Mouse (Mus musculus) hindbrain, embryonic 12.5 days (tissue): ENCODE data around the gene Zeb2. TPM values are rescaled to one million over a fixed set of nuclear protein-coding genes. Genes with fewer than 3 reads are reported as not detected.

Experiments
- ATAC-seq: fragments of 200-750 bp; cut with Nextera tagmentation; 2 replicates; pipeline ENCODE4 v1.8.0; 2017; ENCODE audit warnings: moderate TSS enrichment; ENCODE audit not compliant: low FRiP score
- H3K27ac ChIP-seq: fragments of 300-500 bp; sonication (generic); 2 replicates; pipeline ENCODE4 v1.5.1; 2016; ENCODE audit warnings: mild to moderate bottlenecking
- H3K27me3 ChIP-seq: fragments of 300-500 bp; sonication (generic); 2 replicates; pipeline ENCODE4 v1.6.1; 2016; ENCODE audit warnings: mild to moderate bottlenecking
- H3K36me3 ChIP-seq: fragments of 300-500 bp; sonication (generic); 2 replicates; pipeline ENCODE4 v1.6.1; 2016; ENCODE audit warnings: mild to moderate bottlenecking
- H3K4me1 ChIP-seq: fragments of 300-500 bp; sonication (generic); 2 replicates; pipeline ENCODE4 v1.6.1; 2016
- H3K4me2 ChIP-seq: fragments of 300-500 bp; sonication (generic); replicated peaks from 2 replicates; pipeline ENCODE4 v1.6.1; 2016; ENCODE audit warnings: mild to moderate bottlenecking
- H3K4me3 ChIP-seq: fragments of 300-500 bp; sonication (generic); 2 replicates; pipeline ENCODE4 v1.5.1; 2016; ENCODE audit warnings: mild to moderate bottlenecking
- H3K9ac ChIP-seq: fragments of 300-500 bp; sonication (generic); 2 replicates; pipeline ENCODE4 v1.6.1; 2016; ENCODE audit warnings: mild to moderate bottlenecking, moderate library complexity
- H3K9me3 ChIP-seq: fragments of 300-500 bp; sonication (generic); replicated peaks from 2 replicates; pipeline ENCODE4 v1.6.1; 2016; ENCODE audit warnings: mild to moderate bottlenecking
- WGBS: fragments of 180-500 bp; shearing (Covaris S2); methylation state at CpG from one replicate; pipeline ENCODE4 v1.1.7; 2016; 5-methylcytosine and 5-hydroxymethylcytosine counted together
- polyA plus RNA-seq: library from polyadenylated mRNA; unstranded; fragments of >200 nt; fragmentation: Nextera tagmentation; extraction: Ambion mirVana; gene quantifications from 2 replicates; pipeline ENCODE4 v1.2.1, GENCODE M21; 2016

Gene Zeb2
- polyA plus RNA-seq, 1 experiment from 2014 or later: 47.3 TPM

DNA sequence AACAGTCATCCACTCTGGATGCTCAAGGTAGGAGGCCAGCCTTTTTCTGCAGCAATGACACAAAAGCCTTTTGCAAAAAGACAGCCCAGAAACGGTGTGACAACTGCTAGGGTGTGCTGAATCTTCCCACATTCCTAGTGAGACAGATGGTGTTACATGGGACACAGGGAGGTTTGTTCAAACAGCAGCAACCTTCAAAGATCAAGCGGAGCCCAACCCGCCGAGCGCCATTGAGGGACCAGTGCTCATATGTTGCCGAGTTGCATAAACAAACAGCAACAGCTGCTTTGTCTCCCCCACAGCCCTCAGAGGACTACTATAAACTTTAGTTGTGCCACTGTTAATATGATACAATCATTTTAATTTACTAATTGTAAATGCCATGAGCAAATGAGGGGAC lies 117.3 kb downstream of the Zeb2 start:
- no peak overlapping the region for H3K27ac ChIP-seq
- 24% methylated on average over 6 of the region's 6 CpGs for WGBS
- peaks cover 5% of the 10 kb centered on the region; the same call in 1 of the 2 replicates for H3K4me1 ChIP-seq
- H3K36me3 ChIP-seq: peaks cover 35% of the 10 kb centered on the region
- no peak overlapping the region for H3K4me2 ChIP-seq
- ATAC-seq: peak; percentile 46; the same call in 1 of the 2 replicates
- no peak overlapping the region for H3K9ac ChIP-seq
- no peak overlapping the region for H3K4me3 ChIP-seq
- no peaks in the 10 kb centered on the region for H3K27me3 ChIP-seq
- H3K9me3 ChIP-seq: no peaks in the 10 kb centered on the region

DNA sequence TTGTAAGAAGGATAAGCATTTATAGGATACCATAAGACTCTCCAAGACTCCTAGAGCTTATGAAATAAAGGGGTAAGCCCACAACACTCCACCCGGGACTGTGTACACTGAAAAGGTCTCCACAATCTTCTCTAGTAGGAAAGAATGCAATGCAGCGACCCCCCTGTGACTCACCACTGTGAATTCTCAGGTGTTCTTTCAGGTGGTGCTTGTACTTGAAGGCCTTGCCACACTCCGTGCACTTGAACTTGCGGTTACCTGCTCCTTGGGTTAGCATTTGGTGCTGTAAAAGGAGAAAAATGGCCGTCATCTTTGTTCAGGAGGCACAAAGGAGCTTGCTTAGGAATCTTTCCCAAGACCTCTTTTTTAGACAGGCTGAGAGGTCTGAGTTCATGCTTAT lies 118.5 kb downstream of the Zeb2 start:
- H3K27ac ChIP-seq: no peak overlapping the region
- no peak for ATAC-seq
- no peaks in the 10 kb centered on the region for H3K27me3 ChIP-seq
- H3K4me3 ChIP-seq: no peak overlapping the region
- H3K9ac ChIP-seq: no peak overlapping the region
- H3K4me1 ChIP-seq: peaks cover 5% of the 10 kb centered on the region; the same call in 1 of the 2 replicates
- H3K9me3 ChIP-seq: no peaks in the 10 kb centered on the region
- H3K36me3 ChIP-seq: peaks cover 40% of the 10 kb centered on the region
- no peak overlapping the region for H3K4me2 ChIP-seq
- 96% methylated on average over 5 of the region's 5 CpGs for WGBS

DNA sequence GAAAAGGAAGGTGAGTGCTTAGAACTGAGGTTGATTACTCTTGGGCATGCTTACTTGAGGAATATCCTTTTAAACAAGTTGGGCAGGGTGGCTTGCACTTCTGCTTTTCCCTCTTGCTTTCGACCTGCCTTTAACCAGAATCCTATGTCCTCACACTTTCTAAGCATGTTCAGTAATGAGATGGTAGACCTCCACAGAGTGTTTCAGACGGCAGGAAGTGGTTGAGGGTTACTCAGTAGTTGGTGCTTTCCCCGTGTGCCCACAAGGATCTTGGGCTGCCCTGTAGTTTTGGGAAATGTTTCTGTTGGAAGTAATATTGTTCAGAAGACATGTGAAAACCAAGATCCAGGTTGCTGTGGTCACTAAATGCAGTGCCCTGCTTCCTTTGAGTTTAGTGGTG lies 135.5 kb downstream of the Zeb2 start:
- ATAC-seq: no peak
- Histone ChIP-seq H3K36me3 (no peaks in the 10 kb centered on the region), H3K4me2 (no peak overlapping the region), H3K9me3 (no peaks in the 10 kb centered on the region), H3K9ac (no peak overlapping the region), H3K27me3 (no peaks in the 10 kb centered on the region), H3K4me1 (peaks cover 11% of the 10 kb centered on the region), H3K27ac (no peak overlapping the region), H3K4me3 (no peak overlapping the region)
- WGBS: 82% methylated on average over 3 of the region's 3 CpGs

DNA sequence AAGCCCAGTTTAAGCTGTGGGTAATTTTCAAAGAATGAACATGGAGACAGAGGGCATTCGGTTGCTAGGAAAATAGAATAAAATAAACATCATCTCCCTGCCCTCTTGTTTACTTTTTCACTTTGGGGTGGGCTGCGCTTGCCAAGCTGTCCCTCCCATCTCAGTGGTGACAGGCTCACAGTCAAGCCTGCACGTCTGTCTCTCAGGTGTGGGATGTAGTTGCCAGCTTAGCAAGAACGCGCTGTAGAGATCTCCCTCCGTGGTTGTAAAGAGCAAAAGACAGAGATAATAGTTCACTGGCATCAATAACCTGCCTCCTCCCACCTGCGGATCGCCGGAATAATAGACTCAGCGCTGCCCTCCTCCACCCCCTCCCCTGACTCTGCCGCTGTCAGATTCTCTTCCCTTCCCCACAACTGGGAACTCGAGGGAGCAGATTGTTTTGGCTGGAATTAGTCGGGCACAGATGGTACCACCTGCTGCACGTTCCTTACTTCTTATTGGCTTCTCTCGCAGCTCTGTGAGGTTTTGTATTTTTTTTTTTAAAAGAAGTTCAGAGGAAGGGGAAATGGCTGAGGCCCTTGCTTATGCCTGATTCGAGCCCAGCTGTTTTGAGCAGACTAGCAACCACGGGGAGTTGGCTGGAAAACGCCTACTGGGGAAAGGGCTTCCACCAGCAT lies 138.0 kb downstream of the Zeb2 start:
- H3K27me3 ChIP-seq: no peaks in the 10 kb centered on the region
- peak overlapping the region; percentile 54 for H3K4me2 ChIP-seq
- H3K9ac ChIP-seq: no peak overlapping the region; the same call in 1 of the 2 replicates
- ATAC-seq: peak; percentile 60; the same call in 1 of the 2 replicates
- no peak overlapping the region for H3K27ac ChIP-seq
- H3K9me3 ChIP-seq: no peaks in the 10 kb centered on the region
- peak overlapping the region; percentile 13 for H3K4me3 ChIP-seq
- 5% methylated on average over 18 of the region's 18 CpGs for WGBS
- H3K36me3 ChIP-seq: no peaks in the 10 kb centered on the region
- H3K4me1 ChIP-seq: peaks cover 11% of the 10 kb centered on the region

DNA sequence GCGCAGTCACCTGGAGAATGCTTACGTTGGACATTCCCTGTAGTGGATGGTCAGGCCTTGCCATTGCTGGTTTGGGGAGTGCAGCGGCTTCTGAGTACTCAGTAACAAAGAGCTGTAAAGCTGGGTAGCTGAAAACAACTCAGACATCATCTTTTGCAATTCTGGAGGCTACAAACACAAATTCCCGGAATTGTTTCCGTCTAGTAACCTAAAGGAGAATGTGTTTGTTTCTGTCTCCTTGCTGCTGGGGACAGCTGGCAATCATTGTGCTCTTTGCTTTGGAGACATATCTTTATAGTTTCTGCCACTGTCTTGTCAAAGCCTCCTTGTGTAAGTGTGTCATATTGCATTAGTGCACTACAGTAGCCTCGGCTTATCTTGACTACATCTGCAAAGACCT lies 139.2 kb downstream of the Zeb2 start:
- Histone ChIP-seq H3K4me1 (peaks cover 11% of the 10 kb centered on the region), H3K36me3 (no peaks in the 10 kb centered on the region), H3K4me3 (no peak overlapping the region), H3K27me3 (no peaks in the 10 kb centered on the region), H3K9ac (no peak overlapping the region), H3K4me2 (no peak overlapping the region), H3K9me3 (0 out of 2 replicates have a peak, but pooled peaks cover 2% of the 10 kb centered on the region), H3K27ac (no peak overlapping the region)
- ATAC-seq: no peak
- 73% methylated on average over 6 of the region's 6 CpGs for WGBS

DNA sequence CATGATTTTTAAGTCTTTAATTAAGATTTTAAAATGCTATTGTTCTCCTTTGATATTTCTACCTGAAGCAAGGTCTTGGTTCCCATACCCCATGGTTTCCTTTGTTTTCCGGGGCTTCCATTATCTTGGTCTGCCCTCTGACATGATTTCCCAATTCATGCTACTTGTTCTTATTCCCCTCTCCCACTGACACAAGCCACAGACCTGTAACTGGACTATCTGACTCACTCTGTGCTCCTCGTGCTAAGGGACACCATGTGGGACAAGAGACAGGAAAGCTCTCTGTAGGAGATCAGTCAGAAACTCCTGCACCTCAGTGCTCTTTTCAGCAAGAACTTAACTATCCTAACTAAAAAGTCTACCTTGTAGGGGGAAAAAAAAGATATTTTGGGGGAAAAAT lies 139.6 kb downstream of the Zeb2 start:
- Histone ChIP-seq H3K9ac (no peak overlapping the region), H3K4me1 (peaks cover 11% of the 10 kb centered on the region), H3K27me3 (no peaks in the 10 kb centered on the region), H3K9me3 (0 out of 2 replicates have a peak, but pooled peaks cover 2% of the 10 kb centered on the region), H3K4me2 (no peak overlapping the region), H3K27ac (no peak overlapping the region), H3K4me3 (no peak overlapping the region), H3K36me3 (no peaks in the 10 kb centered on the region)
- no peak for ATAC-seq
- WGBS: 56% methylated on average over 2 of the region's 2 CpGs

DNA sequence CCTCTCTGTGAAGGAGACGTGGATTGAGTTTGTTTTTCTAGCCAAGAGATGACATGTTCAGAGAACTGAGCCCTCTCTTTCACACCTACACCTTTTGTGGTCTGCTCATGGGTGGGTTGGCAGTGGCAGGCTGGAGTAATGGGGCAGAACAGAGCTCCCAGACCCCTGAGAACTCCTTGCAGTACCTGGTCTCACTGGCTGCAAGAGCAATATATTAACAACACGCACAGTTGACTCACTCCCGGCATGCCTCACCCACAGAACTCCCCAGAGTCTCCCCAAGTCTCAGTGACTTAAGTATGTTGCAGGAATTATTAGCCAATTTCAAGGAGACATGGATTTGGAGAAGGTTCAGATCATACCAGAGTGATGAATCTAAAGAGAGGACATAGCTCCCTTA lies 140.1 kb downstream of the Zeb2 start:
- Histone ChIP-seq H3K4me2 (no peak overlapping the region), H3K4me1 (peaks cover 11% of the 10 kb centered on the region), H3K9ac (no peak overlapping the region), H3K36me3 (no peaks in the 10 kb centered on the region), H3K27ac (no peak overlapping the region), H3K4me3 (no peak overlapping the region), H3K27me3 (no peaks in the 10 kb centered on the region), H3K9me3 (0 out of 2 replicates have a peak, but pooled peaks cover 2% of the 10 kb centered on the region)
- WGBS: 60% methylated on average over 3 of the region's 3 CpGs
- ATAC-seq: no peak

DNA sequence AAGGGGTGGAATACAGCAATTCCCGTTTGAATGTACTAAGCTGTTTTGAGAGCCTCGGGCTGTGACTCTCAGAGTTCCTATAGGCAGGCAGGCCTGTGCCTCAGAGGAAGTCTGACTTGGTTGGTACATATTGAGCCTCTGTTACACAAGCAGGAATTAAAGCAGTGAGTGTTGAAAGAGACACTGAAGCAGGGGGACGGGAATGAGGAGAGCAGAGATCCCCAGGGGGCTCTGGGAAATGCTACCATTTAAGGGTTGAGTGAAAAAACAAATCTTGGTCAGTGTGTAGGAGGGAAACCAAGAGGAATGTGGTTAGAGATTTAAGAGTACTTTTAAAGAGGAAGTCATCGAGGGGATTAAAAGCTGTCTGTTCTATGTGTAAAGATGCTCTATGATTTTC lies 140.7 kb downstream of the Zeb2 start:
- Histone ChIP-seq H3K9me3 (0 out of 2 replicates have a peak, but pooled peaks cover 2% of the 10 kb centered on the region), H3K9ac (no peak overlapping the region), H3K4me3 (no peak overlapping the region), H3K27ac (no peak overlapping the region), H3K4me1 (peaks cover 11% of the 10 kb centered on the region), H3K27me3 (no peaks in the 10 kb centered on the region), H3K36me3 (no peaks in the 10 kb centered on the region), H3K4me2 (no peak overlapping the region)
- WGBS: 53% methylated on average over 4 of the region's 4 CpGs
- ATAC-seq: no peak

DNA sequence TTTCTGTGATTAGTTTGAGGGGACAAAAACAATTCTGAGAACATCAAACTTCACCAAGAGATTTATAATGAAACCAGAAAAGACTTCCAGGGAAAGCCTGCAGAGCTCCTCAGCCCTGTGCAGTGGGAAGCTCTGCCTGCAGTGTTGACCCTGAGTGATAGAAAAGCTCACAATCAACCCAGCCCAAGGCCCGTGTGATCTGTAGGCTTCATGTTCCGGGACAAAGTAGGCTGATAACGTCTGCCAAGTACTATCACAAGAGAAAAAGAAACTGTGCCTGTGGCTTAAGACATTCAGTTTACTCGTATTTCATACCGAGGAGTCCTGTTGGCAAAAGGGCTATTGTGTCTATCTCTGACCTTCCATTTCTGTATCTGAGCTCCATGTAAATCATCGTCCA lies 143.4 kb downstream of the Zeb2 start:
- no peaks in the 10 kb centered on the region for H3K27me3 ChIP-seq
- no peak overlapping the region for H3K27ac ChIP-seq
- no peaks in the 10 kb centered on the region for H3K36me3 ChIP-seq
- H3K9ac ChIP-seq: no peak overlapping the region
- H3K9me3 ChIP-seq: 0 out of 2 replicates have a peak, but pooled peaks cover 2% of the 10 kb centered on the region
- no peak for ATAC-seq
- peaks cover 2% of the 10 kb centered on the region; the same call in 1 of the 2 replicates for H3K4me1 ChIP-seq
- 92% methylated on average over 6 of the region's 6 CpGs for WGBS
- no peak overlapping the region for H3K4me2 ChIP-seq
- H3K4me3 ChIP-seq: no peak overlapping the region

DNA sequence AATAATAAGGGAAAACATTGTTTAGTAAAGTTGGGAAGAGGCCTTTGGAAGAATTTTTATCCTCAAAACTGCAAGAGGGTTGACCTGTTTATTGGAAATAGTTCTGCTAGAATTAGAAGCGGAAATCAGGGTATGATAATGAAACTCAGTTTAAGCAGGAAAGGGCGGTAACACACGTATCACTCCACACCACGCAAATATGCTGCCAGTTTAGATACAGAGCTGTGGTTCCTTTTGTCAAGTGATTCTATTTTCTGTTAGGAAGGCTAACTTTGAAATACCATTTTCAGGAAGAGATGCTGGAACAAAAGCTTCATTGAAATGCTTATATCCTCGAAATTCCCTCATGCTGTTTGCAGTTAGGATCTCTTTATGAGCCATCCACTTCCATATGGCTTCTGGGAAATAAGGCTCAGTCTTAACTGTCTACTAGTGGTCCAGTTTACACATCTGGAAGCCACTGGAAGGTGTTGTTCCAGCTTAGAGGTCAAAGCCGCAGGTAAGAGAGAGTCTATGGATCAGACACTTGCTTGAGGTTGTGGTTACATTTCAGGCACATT lies 147.0 kb downstream of the Zeb2 start:
- H3K9ac ChIP-seq: no peak overlapping the region
- H3K27me3 ChIP-seq: no peaks in the 10 kb centered on the region
- no peak overlapping the region for H3K27ac ChIP-seq
- H3K4me3 ChIP-seq: no peak overlapping the region
- H3K36me3 ChIP-seq: no peaks in the 10 kb centered on the region
- no peak for ATAC-seq
- no peaks in the 10 kb centered on the region for H3K4me1 ChIP-seq
- H3K4me2 ChIP-seq: no peak overlapping the region
- H3K9me3 ChIP-seq: 0 out of 2 replicates have a peak, but pooled peaks cover 2% of the 10 kb centered on the region
- WGBS: 87% methylated on average over 6 of the region's 6 CpGs

DNA sequence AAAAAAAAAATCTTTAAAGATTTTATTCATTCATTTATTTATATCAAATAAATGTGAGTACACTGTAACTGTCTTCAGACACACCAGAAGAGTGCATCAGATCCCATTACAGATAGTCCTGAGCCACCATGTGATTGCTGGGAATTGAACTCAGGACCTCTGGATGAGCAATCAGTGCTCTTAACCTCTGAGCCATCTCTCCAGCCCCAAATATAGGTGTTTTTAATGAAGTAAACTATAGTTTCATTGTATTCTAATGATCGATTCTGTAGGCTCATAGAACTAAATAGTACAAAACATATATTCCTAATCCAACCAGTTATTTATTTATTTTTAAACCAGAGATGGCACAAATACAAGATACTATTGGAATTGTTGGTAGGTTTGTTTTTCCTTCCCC lies 147.6 kb downstream of the Zeb2 start:
- Histone ChIP-seq H3K4me3 (no peak overlapping the region), H3K27me3 (no peaks in the 10 kb centered on the region), H3K36me3 (no peaks in the 10 kb centered on the region), H3K4me1 (no peaks in the 10 kb centered on the region), H3K4me2 (no peak overlapping the region), H3K9ac (no peak overlapping the region), H3K9me3 (0 out of 2 replicates have a peak, but pooled peaks cover 2% of the 10 kb centered on the region), H3K27ac (no peak overlapping the region)
- 94% methylated on average over 1 of the region's 1 CpGs for WGBS
- ATAC-seq: no peak

DNA sequence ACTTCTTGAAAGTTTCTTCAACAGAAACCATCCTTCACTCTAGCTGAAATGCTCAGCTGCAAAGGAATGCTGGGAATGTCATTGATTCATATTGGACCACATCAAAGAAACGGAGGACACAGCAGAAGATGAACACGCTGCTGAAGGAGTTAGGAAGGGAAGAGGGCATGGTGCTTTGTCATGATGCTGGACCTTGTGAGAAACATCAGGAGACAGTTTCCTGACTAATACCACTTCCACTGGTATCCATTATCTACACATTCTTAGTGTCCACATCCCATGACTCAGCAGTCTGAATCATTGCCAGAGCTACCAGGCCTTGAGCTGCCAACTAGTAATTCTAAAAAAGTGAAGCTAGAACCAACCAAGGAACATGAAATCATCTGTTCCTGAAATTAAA lies 148.0 kb downstream of the Zeb2 start:
- H3K36me3 ChIP-seq: no peaks in the 10 kb centered on the region
- H3K4me3 ChIP-seq: no peak overlapping the region
- no peaks in the 10 kb centered on the region for H3K4me1 ChIP-seq
- no peak overlapping the region for H3K9ac ChIP-seq
- H3K4me2 ChIP-seq: no peak overlapping the region
- H3K27me3 ChIP-seq: no peaks in the 10 kb centered on the region
- no peak overlapping the region for H3K27ac ChIP-seq
- WGBS: 77% methylated on average over 2 of the region's 2 CpGs
- ATAC-seq: no peak
- H3K9me3 ChIP-seq: 0 out of 2 replicates have a peak, but pooled peaks cover 2% of the 10 kb centered on the region
